Mouse (Mus musculus) megakaryocyte, embryonic 14.5 days (primary cell): ENCODE data around the gene Bod1l. TPM values are rescaled to one million over a fixed set of nuclear protein-coding genes. Genes with fewer than 3 reads are reported as not detected.

Experiments
- H3K27me3 ChIP-seq: replicated peaks from 2 replicates; pipeline ENCODE3; 2012; ENCODE audit warnings: inconsistent platforms
- H3K36me3 ChIP-seq: replicated peaks from 2 replicates; pipeline ENCODE3; 2012; ENCODE audit warnings: low read length, inconsistent platforms, mixed read lengths
- H3K4me1 ChIP-seq: 2 replicates; pipeline ENCODE4 v1.6.1; 2012; ENCODE audit warnings: inconsistent platforms
- H3K4me3 ChIP-seq: replicated peaks from 2 replicates; pipeline ENCODE3; 2012; ENCODE audit warnings: moderate library complexity, mild to moderate bottlenecking, inconsistent platforms
- H3K9me3 ChIP-seq: 2 replicates; pipeline ENCODE4 v1.6.1; 2012; ENCODE audit warnings: inconsistent platforms
- FLI1 ChIP-seq: IDR thresholded peaks from 2 replicates; pipeline ENCODE4 v1.6.1; 2012; ENCODE audit warnings: low read length, inconsistent platforms, mixed read lengths
- GATA1 ChIP-seq: IDR thresholded peaks from 3 replicates; pipeline ENCODE4 v1.6.1; 2012; ENCODE audit warnings: mixed read lengths, low read length, inconsistent platforms, borderline replicate concordance
- polyA plus RNA-seq: library from polyadenylated mRNA; stranded (reverse); fragments of >175 nt; gene quantifications from 2 replicates; pipeline ENCODE4 v1.2.3, GENCODE M21; 2012; ENCODE audit warnings: low replicate concordance; ENCODE audit not compliant: insufficient read depth

The Bod1l gene
- polyA plus RNA-seq, 1 experiment: 9.8 TPM

DNA sequence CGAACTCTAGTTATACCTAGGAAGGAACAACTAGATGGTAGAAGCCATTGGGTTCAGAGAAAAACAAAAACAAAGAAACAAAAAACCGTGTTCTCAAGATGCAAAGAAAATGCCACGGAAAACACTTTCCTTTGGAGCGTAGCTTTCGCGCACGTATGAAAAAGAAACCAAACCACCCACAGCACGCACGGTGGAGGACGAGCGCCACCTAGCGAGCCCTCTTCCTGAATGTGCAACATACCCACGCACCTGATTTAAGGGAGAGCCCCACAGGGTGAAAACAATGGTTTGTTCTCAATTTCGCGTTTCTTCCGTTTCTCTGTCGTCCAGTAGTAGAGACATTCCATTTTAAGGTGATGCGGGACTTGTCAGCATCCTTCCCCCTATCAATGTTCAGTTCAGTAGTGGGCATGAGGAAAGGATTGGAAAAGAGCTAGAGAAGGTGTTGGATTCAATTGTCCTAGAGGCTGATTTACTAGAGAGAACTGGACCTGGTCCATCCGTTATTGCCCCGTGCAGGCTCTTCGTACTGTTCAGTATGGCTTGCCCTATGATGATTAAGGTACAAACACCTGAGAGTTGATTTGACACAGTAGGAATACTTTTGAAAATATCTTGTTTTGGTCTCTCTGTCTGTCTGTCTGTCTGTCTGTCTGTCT, 75.6 kb downstream of the Bod1l start:
- H3K27me3 ChIP-seq: peaks cover 57% of the 10 kb centered on the region
- H3K4me3 ChIP-seq: peak overlapping the region; percentile 91
- no peaks in the 10 kb centered on the region for H3K36me3 ChIP-seq
- no peaks in the 10 kb centered on the region for H3K9me3 ChIP-seq
- H3K4me1 ChIP-seq: peaks cover 50% of the 10 kb centered on the region
- TF ChIP-seq GATA1 (no peak), FLI1 (no peak)

GRCm38 (mm10) chr5:41767296-41768200, 76.6 kb downstream of the Bod1l start:
- Histone ChIP-seq H3K27me3 (peaks cover 66% of the 10 kb centered on the region), H3K36me3 (no peaks in the 10 kb centered on the region), H3K4me1 (peaks cover 60% of the 10 kb centered on the region), H3K4me3 (peak overlapping the region; percentile 91), H3K9me3 (no peaks in the 10 kb centered on the region)
- no peak for TF ChIP-seq FLI1
- no peak for TF ChIP-seq GATA1

GRCm38 (mm10) chr5:41766406-41767010, 77.6 kb downstream of the Bod1l start:
- no peaks in the 10 kb centered on the region for H3K36me3 ChIP-seq
- H3K9me3 ChIP-seq: no peaks in the 10 kb centered on the region
- TF ChIP-seq GATA1 (no peak), FLI1 (no peak)
- H3K4me3 ChIP-seq: peak overlapping the region; percentile 91
- peaks cover 74% of the 10 kb centered on the region for H3K27me3 ChIP-seq
- peaks cover 70% of the 10 kb centered on the region for H3K4me1 ChIP-seq

DNA sequence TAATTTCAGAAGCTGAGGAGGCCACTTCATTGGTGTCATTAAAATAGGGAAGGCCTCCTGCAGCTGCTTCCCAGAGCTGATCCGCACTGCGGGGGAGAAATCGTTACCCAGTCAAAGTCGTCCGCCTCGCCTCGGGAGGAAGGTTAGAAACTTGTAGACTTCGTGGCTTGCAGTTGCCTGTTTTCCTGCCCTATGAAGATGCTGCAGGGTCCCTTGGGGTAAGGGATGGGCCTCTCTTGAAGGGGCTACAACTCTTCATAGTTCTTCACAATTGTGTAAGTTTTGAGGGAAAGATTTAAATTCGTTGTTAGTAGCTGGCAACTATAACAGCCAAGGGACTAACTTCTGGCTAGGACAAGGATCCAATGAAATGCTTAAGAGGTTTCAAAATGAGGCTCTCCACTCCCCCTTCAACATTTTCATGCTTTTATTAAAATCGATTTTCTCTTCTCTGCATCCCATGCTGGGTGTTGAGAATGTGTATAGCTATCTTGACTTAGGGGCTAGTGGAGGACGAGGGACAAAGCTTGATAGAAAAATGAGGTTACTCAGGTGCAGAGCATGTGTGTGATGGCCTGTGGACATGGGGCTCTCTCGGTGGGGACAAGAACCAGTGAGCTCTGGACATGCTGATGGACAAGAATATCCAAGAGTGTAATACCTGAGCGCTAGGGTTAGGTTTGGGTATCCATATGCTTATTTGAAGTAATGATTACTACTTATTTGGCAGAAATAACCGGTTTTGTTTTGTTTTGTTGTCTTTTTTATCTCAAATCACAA, 78.3 kb downstream of the Bod1l start:
- H3K27me3 ChIP-seq: peaks cover 77% of the 10 kb centered on the region
- H3K9me3 ChIP-seq: no peaks in the 10 kb centered on the region
- H3K36me3 ChIP-seq: no peaks in the 10 kb centered on the region
- no peak for TF ChIP-seq FLI1
- no peak for TF ChIP-seq GATA1
- no peak overlapping the region for H3K4me3 ChIP-seq
- peaks cover 75% of the 10 kb centered on the region for H3K4me1 ChIP-seq

DNA sequence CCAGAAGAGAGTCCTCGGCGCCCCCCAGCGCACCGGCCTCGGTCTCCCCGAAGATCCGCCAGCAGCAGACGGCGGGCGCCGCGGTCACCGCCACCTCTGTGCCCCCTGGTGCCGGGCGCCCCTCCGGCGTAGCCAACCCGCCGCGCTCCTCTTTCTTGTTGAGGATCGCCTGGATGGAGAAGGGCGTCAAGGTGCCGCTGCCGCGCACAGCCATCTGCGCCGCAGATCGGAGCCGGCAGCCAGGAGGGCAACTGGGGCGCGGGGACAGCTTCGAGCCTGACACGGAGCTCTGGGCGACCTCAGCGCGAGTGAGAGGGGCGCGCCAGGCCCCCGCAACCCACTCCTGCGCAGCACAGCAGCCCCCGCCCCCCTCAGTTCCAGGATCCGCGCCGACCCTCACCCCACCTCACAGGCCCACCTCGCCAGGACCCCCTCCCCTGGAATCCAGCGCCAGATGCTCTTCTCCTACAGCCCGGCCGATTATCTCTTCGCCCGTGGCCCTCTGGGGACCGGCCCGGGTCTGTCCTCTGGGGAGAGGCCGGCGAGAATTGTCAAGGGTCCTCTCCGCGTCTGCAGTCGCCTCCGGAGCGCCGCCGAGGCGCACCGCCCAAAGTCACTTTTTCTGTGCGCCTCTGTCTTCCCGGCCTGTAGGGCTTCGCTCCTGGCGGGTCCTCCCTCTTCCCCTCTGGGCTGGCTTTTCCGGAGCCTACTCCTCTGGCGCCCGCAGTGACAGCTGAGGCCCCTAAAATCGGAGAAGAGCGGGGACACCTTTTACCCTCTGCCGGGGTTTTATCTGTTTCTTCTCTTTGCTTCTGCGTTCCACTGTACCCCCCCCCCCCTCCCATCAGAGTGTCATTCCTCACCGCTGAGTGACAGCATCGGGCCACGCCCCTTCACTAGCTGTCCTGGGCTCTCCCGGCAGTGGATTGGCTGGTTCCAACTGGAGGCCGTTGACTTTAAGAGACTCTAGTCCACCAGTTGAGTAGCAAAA, 80.1 kb downstream of the Bod1l start, which contains the start of gene Nkx3-2:
Gene Nkx3-2, minus strand, starts transcription at position 771 of the 991 bp plus-strand sequence.
- TF ChIP-seq FLI1 (no peak), GATA1 (no peak)
- H3K4me3 ChIP-seq: peak within 1 kb of the TSS; percentile 86
- peaks cover 85% of the 10 kb centered on the region for H3K27me3 ChIP-seq
- no peaks in the 10 kb centered on the region for H3K36me3 ChIP-seq
- peaks cover 75% of the 10 kb centered on the region for H3K4me1 ChIP-seq
- H3K9me3 ChIP-seq: no peaks in the 10 kb centered on the region

DNA sequence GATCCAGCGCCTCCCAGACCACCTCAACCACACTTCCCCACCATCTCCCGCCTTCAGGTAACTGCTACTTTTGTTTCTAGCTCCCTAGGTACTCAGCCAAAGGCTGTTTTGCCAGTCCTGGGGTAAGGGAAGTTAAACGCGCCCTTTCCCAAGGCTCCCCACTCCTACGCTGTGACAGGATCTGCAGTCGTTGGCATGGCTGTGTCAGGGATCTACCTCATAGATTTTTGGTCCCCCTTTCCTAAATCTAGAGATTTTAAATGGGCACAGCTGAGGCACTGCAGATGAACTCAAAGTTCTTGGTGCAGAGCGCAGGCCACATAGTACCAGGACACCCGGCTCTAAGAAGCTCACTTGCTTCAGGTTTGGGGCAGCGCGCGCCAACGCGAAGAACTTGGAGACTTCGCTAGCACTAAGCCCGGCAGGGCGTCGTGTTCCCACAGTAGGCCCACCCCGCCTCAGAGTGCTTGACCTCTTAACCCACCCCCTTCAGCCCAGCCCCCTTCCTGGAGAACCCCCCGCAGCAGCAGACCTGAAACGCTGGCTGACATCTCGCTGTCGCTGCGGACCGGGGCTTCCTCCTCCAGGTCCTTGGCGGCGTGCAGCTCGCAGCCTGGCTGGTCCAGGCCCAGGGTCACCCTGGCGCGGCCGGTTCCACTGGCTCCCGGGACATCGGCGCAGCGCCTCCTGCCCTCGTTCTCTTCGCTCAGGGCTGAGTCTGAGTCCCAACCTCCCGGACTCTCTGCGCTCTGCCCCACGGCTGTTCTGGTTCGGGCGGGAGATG, 81.0 kb downstream of the Bod1l start:
- Histone ChIP-seq H3K9me3 (no peaks in the 10 kb centered on the region), H3K4me1 (peaks cover 72% of the 10 kb centered on the region), H3K4me3 (peak overlapping the region; percentile 86), H3K27me3 (peaks cover 91% of the 10 kb centered on the region), H3K36me3 (no peaks in the 10 kb centered on the region)
- TF ChIP-seq GATA1: no peak
- TF ChIP-seq FLI1: no peak

DNA sequence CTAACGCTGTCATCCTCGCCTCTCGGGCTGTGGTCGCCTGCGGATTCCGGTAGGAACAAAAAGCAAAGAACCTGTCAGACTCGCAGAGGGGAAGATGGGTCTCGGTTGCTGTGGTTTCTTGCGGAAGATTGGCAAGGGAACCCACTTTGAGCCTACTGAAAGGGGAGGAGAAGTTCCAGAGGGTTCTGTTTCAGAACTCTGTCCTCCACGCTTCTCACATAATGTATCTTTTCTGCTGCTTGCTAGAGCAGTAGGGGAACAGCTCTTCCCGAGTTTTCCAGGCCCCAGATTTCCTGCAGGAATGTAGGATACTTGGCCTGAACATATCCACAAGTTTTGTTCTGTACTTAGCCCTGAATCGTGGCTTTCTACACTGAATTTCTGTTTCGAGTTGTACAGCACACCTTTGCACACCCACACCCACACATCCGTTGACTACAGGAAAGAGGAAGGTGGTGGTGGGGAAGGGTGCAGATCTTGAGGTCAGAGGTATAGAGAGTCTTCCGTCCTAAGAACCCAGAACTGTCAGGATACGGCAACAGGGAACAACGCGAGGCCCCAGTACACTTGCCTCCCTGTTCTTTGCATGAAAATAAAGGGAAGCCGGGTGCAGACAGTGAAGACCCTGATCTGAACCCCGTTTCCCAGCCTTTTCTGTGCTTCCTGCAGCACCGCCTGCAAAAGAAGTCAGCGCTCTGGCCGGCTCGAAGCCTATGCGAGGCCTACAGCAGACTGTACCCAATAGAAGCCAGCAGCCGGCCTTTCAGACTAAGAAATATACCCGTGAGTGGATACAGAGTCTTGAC, 81.8 kb downstream of the Bod1l start:
- Histone ChIP-seq H3K36me3 (no peaks in the 10 kb centered on the region), H3K4me3 (peak overlapping the region; percentile 85), H3K4me1 (peaks cover 65% of the 10 kb centered on the region), H3K27me3 (peaks cover 94% of the 10 kb centered on the region), H3K9me3 (no peaks in the 10 kb centered on the region)
- TF ChIP-seq FLI1: no peak
- no peak for TF ChIP-seq GATA1
